15 mouse cellular contexts compared by ENCODE assay signal in the genomic region with DNA sequence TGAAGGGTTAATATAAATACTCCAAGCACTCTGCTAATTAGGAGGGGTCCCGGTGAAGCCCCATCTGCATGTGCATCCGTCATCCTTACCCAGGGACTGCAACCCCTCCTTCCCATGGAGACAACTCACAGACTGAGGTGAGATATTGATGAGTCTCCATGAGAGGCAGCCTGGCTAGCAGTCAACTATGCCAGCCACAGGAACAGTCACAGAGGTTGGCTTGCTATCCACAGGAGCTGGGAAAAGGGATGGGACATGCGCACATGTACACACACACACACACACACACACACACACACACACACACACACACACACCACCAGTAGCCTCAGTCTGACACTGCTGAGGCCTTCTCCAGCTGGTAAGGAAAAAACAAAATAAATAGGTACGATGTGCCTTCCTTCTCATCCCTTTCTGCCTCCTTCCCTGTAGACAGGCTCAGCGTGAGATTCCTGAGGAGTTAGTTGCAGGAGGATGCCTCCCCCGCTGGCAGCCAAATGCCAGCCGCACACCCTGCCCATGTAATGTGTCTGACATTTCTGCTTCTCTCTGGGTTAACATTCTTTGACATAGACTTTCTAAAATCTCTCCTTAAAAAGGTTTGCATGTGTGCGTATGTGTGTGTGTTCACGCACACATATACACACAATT.
DNase-seq lines count a peak whose midpoint lies in the region; ATAC-seq and TF ChIP-seq lines count a peak whose summit lies in the region.
"Had no signal": no experiment of that assay in that cellular context is flagged by ENCODE, and none has a peak within 500 bp of the region (broad histone marks: within the 10 kb centered on the region; RNA-seq: fewer than 3 reads in every experiment).

No protein-coding gene starts in this region.

- no peak for TF ChIP-seq EP300 in lung, postnatal 0 days (IDR thresholded peaks at IDR 0.05)

- H3K27ac ChIP-seq in midbrain, embryonic 13.5 days, result no peak overlapping the region
- no peak overlapping the region; the same call in 1 of the 2 replicates for H3K27ac ChIP-seq in midbrain, postnatal 0 days (ENCODE audit: low read depth, low read length)
- H3K27ac ChIP-seq in midbrain, embryonic 15.5 days, result no peak overlapping the region
- no peak overlapping the region for H3K27ac ChIP-seq in lung, postnatal 0 days (ENCODE audit: low read length)
- H3K27ac ChIP-seq: embryonic facial prominence, embryonic 12.5 days; liver, embryonic 12.5 days had no signal

- H3K36me3 ChIP-seq in midbrain, embryonic 13.5 days, result no peaks in the 10 kb centered on the region
- H3K36me3 ChIP-seq in midbrain, postnatal 0 days (ENCODE audit: insufficient read depth, low read length), result no peaks in the 10 kb centered on the region
- H3K36me3 ChIP-seq in midbrain, embryonic 15.5 days (replicated peaks), result no peaks in the 10 kb centered on the region
- H3K36me3 ChIP-seq in lung, postnatal 0 days (ENCODE audit: insufficient read depth, low read length), result no peaks in the 10 kb centered on the region
- H3K36me3 ChIP-seq: embryonic facial prominence, embryonic 12.5 days; G1E; liver, embryonic 12.5 days had no signal

- DNase-seq in heart, adult 11 months, result peak; percentile 74
- DNase-seq in heart, postnatal 10 days, result no peak
- no peak for DNase-seq in midbrain, postnatal 0 days (ENCODE audit: low spot score)
- peak; percentile 9 for DNase-seq in cerebellum, adult 8-10 months
- no peak for DNase-seq in lung, postnatal 0 days (ENCODE audit: low spot score)
- no peak for DNase-seq in lung, postnatal 36 days
- DNase-seq: heart, postnatal 36 days; kidney, postnatal 14 days; lung, postnatal 10 days had no signal

- ATAC-seq in midbrain, embryonic 13.5 days, result peak; percentile 9; the same call in 1 of the 2 replicates
- ATAC-seq in midbrain, postnatal 0 days (ENCODE audit: low FRiP score), result no peak
- 0 out of 2 replicates have a peak, but pooled peaks have one; percentile 21 for ATAC-seq in midbrain, embryonic 15.5 days (replicated peaks)
- no peak for ATAC-seq in lung, postnatal 0 days
- ATAC-seq: intestine, postnatal 0 days; liver, embryonic 12.5 days had no signal

- H3K4me2 ChIP-seq in midbrain, embryonic 13.5 days (replicated peaks), result no peak overlapping the region
- H3K4me2 ChIP-seq in midbrain, postnatal 0 days (ENCODE audit: low read depth, low read length, poor library complexity, severe bottlenecking), result no peak overlapping the region
- no peak overlapping the region for H3K4me2 ChIP-seq in midbrain, embryonic 15.5 days
- H3K4me2 ChIP-seq in lung, postnatal 0 days (replicated peaks; ENCODE audit: low read depth, low read length), result no peak overlapping the region
- H3K4me2 ChIP-seq: embryonic facial prominence, embryonic 12.5 days; liver, embryonic 12.5 days had no signal

- intact Hi-C loops in heart, postnatal 10 days (cut with DNase I), result loop anchor here (10.0 kb wide), 2 partner anchors 270 to 450 kb away; no protein-coding TSS in a partner anchor

- no peaks in the 10 kb centered on the region for H3K27me3 ChIP-seq in midbrain, embryonic 13.5 days
- H3K27me3 ChIP-seq in midbrain, postnatal 0 days (ENCODE audit: insufficient read depth, low read length), result no peaks in the 10 kb centered on the region
- no peaks in the 10 kb centered on the region for H3K27me3 ChIP-seq in midbrain, embryonic 15.5 days (replicated peaks)
- H3K27me3 ChIP-seq in lung, postnatal 0 days (replicated peaks; ENCODE audit: insufficient read depth, low read length), result no peaks in the 10 kb centered on the region
- H3K27me3 ChIP-seq: embryonic facial prominence, embryonic 12.5 days; liver, embryonic 12.5 days had no signal

- H3K4me1 ChIP-seq in midbrain, embryonic 13.5 days (replicated peaks), result peaks cover 32% of the 10 kb centered on the region
- H3K4me1 ChIP-seq in midbrain, postnatal 0 days (ENCODE audit: insufficient read depth, low read length), result 0 out of 2 replicates have a peak, but pooled peaks cover 3% of the 10 kb centered on the region
- H3K4me1 ChIP-seq in midbrain, embryonic 15.5 days, result peaks cover 24% of the 10 kb centered on the region
- no peaks in the 10 kb centered on the region for H3K4me1 ChIP-seq in lung, postnatal 0 days (ENCODE audit: insufficient read depth, low read depth, low read length)
- H3K4me1 ChIP-seq: embryonic facial prominence, embryonic 12.5 days; liver, embryonic 12.5 days had no signal

- H3K9ac ChIP-seq in midbrain, embryonic 13.5 days (replicated peaks), result no peak overlapping the region
- no peak overlapping the region for H3K9ac ChIP-seq in midbrain, postnatal 0 days (replicated peaks; ENCODE audit: low read length, poor library complexity, severe bottlenecking)
- no peak overlapping the region for H3K9ac ChIP-seq in midbrain, embryonic 15.5 days
- no peak overlapping the region for H3K9ac ChIP-seq in lung, postnatal 0 days (replicated peaks; ENCODE audit: low read depth)
- H3K9ac ChIP-seq: embryonic facial prominence, embryonic 12.5 days; liver, embryonic 12.5 days had no signal

- no peaks in the 10 kb centered on the region for H3K9me3 ChIP-seq in midbrain, embryonic 13.5 days
- H3K9me3 ChIP-seq in midbrain, postnatal 0 days (ENCODE audit: low read length), result no peaks in the 10 kb centered on the region
- H3K9me3 ChIP-seq in midbrain, embryonic 15.5 days, result no peaks in the 10 kb centered on the region
- no peaks in the 10 kb centered on the region for H3K9me3 ChIP-seq in lung, postnatal 0 days (ENCODE audit: low read length)
- H3K9me3 ChIP-seq: embryonic facial prominence, embryonic 12.5 days; liver, embryonic 12.5 days had no signal

- no peak for TF ChIP-seq CTCF in midbrain, postnatal 0 days (IDR thresholded peaks at IDR 0.05)
- no peak for TF ChIP-seq CTCF in lung, postnatal 0 days (IDR thresholded peaks at IDR 0.05)

- no peak overlapping the region for H3K4me3 ChIP-seq in midbrain, embryonic 13.5 days (replicated peaks)
- no peak overlapping the region for H3K4me3 ChIP-seq in midbrain, postnatal 0 days (ENCODE audit: low read depth, low read length)
- no peak overlapping the region for H3K4me3 ChIP-seq in midbrain, embryonic 15.5 days
- no peak overlapping the region for H3K4me3 ChIP-seq in lung, postnatal 0 days (ENCODE audit: low read depth, low read length)
- H3K4me3 ChIP-seq: embryonic facial prominence, embryonic 12.5 days; liver, embryonic 12.5 days had no signal

- WGBS in midbrain, embryonic 13.5 days, result 70% methylated on average over 9 of the region's 9 CpGs
- 57% methylated on average over 9 of the region's 9 CpGs for WGBS in midbrain, postnatal 0 days
- 65% methylated on average over 9 of the region's 9 CpGs for WGBS in midbrain, embryonic 15.5 days
- 56% methylated on average over 9 of the region's 9 CpGs for WGBS in lung, postnatal 0 days

Comparison
In these comparisons a context has a peak if more than half of its experiments do, and no peak if none do; other contexts are left out.
1. DNase-seq: peak in heart, adult 11 months (single experiment) and cerebellum, adult 8-10 months (single experiment); none in heart, postnatal 10 days (0 of 2), midbrain, postnatal 0 days (single experiment), lung, postnatal 0 days (single experiment) and lung, postnatal 36 days (single experiment).
2. ATAC-seq: peak in midbrain, embryonic 13.5 days (single experiment) and midbrain, embryonic 15.5 days (single experiment); none in midbrain, postnatal 0 days (single experiment) and lung, postnatal 0 days (single experiment).